Mouse (Mus musculus) common myeloid progenitor, adult 5-6 weeks (primary cell): ENCODE measurements at regions not wholly inside any gene's neighbourhood (a gene's known extent, or its start where the extent isn't known, plus 50 kb on each side); places are given as distances from the start of the nearest gene placed in this dataset.

ENCODE experiments used
- ATAC-seq: replicated peaks from 2 replicates; pipeline ENCODE4 v1.8.0; 2016; ENCODE audit warnings: low read depth, mild to moderate bottlenecking, moderate TSS enrichment, inconsistent platforms; ENCODE audit not compliant: poor library complexity, severe bottlenecking

GRCm38 (mm10) chr19:14333041-14334012 lies 264.5 kb downstream of the Tle4 start:
- ATAC-seq: no peak

GRCm38 (mm10) chr19:14337025-14337424 lies 260.8 kb downstream of the Tle4 start:
- ATAC-seq: no peak

DNA sequence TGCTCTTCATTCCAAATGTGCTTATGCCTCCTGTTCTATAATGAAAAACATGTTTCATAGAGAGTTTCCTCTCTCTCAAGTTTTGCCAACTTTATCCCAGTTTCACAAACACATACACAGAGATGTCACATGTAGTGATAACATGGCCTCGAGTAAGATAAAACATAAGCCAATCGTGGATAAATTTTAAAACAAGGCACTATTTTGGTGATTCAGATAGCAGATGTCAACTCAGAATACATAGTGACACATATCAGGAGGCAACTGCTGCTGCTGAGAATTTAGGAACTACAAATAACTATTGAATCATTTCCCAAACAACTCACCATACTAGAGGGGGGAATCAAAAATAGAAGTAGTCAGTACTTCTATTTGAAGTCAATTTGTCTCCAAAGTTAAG lies 257.1 kb downstream of the Tle4 start:
- ATAC-seq: no peak

DNA sequence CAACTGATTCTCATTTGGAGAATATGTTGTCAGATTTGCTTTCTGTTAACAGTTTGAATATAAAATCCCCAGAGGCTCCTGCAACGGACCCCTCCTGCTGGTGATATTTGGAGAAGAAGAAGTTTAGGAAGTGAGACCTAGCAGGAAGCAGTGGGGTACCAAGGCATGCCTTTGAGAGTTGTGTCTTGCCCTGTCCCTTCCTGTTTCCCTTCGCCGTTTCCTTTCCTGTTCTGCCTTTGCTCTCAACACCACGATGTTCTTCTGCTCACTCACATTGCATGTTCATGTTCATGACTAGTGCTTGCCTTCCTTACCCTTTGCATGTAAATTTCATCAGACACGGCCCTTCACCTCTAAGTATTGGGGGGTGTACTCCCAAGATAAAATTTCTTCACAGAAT lies 254.0 kb downstream of the Tle4 start:
- ATAC-seq: 0 out of 2 replicates have a peak, but pooled peaks have one; percentile 25

GRCm38 (mm10) chr19:14344467-14344866 lies 253.4 kb downstream of the Tle4 start:
- ATAC-seq: no peak

GRCm38 (mm10) chr19:14347026-14347425 lies 250.8 kb downstream of the Tle4 start:
- ATAC-seq: no peak

- ATAC-seq: no peak
Observed at GRCm38 (mm10) chr19:14347429-14347828, 250.4 kb downstream of the Tle4 start.

GRCm38 (mm10) chr19:14349753-14350152 lies 248.1 kb downstream of the Tle4 start:
- ATAC-seq: no peak

DNA sequence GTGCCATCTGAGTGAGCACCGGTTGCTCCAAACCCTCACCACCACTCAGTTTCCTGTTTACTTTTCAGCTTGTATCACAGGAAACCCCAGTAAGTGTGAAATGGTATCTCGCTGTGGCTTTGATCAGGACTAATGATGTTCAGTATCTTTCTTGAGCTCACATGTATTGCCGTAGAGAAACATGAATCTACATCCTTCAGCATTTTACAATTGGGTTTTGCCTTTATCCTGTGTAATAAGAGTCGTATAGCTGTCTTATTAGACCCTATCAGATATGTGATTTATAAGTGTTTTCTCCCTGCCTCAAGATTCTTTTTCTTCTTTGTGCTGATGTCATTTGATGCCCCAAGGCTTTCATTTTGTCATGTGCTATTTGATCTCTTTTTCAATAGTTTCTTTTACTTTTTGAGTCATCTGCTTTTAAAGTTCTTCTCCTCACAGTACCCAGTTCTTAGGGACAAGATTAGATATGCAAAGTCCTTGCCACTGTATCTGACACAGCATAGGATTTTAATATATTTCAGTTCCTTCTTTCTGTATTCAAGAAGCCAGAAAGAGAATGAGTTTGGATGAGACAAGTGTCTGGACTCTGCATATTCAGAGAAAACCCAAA lies 246.0 kb downstream of the Tle4 start:
- ATAC-seq: no peak

DNA sequence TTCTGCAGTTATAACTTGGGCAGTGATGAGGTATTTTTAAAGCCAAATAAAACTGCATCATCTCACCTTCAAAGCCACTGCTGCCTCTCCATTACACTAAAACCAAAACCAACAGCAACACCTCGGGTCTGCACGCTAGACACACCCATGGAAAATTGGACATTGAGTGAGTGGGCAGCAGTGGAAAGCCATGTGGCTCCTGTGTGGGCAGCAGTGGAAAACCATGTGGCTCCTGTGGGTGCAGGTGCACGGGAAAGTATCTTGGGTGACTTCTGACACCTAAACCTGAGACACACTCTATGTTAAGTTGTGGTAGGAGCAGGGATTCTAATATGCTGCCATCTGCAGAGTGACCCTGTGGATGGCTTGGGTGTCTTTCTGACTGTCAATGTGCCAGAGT lies 245.3 kb downstream of the Tle4 start:
- ATAC-seq: no peak

GRCm38 (mm10) chr19:14353151-14353550 lies 244.7 kb downstream of the Tle4 start:
- ATAC-seq: no peak

GRCm38 (mm10) chr19:14355128-14355527 lies 242.7 kb downstream of the Tle4 start:
- ATAC-seq: no peak

- no peak for ATAC-seq
Observed at GRCm38 (mm10) chr19:14355946-14356345, 241.9 kb downstream of the Tle4 start.

- ATAC-seq: no peak
Observed at GRCm38 (mm10) chr19:14360611-14361010, 237.2 kb downstream of the Tle4 start.

GRCm38 (mm10) chr19:14369098-14369604 lies 228.7 kb downstream of the Tle4 start:
- no peak for ATAC-seq

DNA sequence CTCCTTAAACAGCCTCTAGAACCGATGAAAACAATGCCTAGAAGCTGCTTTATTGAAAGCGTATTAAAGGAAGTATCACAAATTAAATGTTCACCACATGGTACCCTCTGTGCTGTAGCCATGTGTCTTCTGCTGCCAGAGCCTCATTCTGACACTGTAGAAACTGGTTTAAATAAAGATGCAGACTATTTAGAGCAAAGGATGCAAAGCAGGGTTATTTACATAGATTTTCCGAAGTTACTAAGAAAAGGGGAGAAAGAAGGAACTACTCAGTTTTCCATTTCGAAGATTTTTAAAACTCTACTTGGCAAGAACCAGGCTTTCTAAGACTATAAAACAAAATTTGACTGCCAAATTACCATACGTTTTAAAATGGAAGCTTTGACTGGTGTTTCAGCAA lies 226.5 kb downstream of the Tle4 start:
- no peak for ATAC-seq

DNA sequence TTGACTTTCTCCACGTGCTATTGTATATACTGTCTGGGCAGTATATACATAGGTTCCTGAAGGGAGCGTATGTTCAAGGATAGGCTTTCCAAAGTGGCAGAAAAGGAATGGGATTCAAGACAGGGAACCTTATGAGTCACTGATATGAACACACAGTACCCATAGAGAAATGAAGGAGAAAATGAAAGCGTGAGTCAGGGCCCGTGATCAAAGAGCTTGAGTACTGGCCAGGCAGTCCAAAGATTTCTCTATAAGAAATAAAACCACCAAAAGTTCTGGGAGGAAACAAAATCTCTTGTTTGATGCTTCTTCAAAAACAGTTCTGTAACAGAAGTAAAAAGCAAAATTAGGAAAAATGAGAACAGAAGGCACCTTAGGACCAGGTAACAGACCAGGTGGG lies 223.9 kb downstream of the Tle4 start:
- ATAC-seq: no peak

DNA sequence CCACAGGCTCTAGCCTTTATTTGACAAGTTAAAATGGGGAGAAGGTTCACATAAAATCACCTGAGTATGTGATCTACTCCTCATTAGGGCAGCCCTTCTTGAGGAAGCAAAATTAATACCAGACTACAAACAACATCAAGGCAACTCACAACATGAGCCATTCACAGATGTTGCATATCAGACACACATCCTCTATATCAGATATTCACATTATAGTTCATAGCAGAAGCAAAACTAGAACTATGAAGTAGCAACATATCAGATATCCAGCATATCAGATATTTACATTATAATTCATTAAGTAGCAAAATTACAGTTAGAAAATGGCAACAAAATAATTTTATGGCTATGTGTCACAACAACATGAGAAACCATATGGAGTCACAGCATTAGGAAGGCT lies 217.0 kb downstream of the Tle4 start:
- no peak for ATAC-seq

DNA sequence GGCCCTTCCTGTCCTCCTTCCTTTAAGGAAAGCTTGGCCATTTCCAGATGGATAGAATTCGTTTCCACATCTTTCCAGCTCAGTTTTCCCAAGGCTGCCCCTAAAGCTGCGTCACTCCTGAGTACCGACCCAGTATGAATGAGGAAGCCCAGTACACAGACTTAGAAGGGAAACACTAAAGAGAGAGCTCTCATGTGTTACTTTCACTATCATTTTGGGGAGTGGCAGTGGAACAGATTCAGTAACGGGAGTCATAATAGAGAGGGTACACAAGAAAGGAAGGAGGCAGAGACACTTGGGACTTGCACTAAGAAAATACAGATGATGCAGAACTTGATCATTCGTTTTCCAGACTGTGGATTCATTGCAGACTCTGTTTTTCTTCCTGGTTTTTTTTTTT lies 210.1 kb downstream of the Tle4 start:
- peak; percentile 74 for ATAC-seq

GRCm38 (mm10) chr19:14388539-14388938 lies 209.3 kb downstream of the Tle4 start:
- peak; percentile 56 for ATAC-seq
